Mouse (Mus musculus) gastrocnemius, adult 18-20 months (tissue): Measurements from ENCODE around the gene Tnr. TPM values are rescaled to one million over a fixed set of nuclear protein-coding genes. Genes with fewer than 3 reads are reported as not detected.
A peak's percentile ranks its signal among the peaks of the same experiment; 100 is the strongest.

Experiments
- DNase-seq: peaks from one replicate; pipeline ENCODE4 v3.0.0; 2021; ENCODE audit warnings: low spot score
- total RNA-seq, 2 experiments: library from RNA; stranded (reverse); gene quantifications; 2 replicates each; pipeline ENCODE4 v1.2.3; 2021

The Tnr gene
- total RNA-seq, 2 experiments from 2014 or later = not detected

DNA sequence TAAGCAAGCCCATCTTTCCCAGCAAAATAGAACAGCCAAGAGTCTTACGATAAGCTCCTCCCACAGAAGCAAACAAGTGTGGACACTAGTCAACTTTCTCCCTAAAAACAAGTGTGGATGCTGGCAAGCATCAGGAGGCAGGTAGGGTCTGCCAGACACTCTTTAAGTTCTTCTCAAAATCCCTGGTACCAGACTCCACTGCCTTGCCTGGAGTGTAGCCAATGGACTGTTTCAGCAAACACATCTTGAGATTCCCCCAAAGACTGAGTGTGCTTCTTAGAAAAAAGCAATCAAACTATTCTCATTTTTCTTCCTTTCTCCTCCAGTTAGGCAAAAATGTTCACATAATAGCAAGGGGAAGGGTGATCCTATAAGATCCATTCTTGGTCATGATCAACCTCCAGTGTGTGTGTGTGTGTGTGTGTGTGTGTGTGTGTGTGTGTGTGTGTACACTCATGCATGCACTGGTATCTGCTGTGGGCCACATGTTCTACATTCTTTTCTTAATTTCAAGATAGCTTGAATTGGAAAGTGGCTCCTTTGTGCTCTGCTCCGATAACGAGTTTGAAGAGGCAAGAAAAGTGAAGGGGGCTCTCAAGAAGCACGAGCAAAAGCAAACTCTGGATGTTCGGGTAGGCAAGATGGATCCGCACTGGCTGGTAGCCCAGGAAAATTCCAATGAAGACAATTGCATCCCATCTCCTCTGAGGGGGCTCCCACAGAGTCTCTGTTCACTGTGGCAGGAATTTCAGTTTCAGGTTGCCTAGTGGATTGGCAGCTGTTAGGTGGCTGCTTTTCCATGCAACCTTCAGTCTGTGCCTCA is 346.3 kb downstream of the Tnr start:
- DNase-seq = no peak

GRCm38 (mm10) chr1:159872866-159873265 is 349.3 kb downstream of the Tnr start:
- no peak for DNase-seq

DNA sequence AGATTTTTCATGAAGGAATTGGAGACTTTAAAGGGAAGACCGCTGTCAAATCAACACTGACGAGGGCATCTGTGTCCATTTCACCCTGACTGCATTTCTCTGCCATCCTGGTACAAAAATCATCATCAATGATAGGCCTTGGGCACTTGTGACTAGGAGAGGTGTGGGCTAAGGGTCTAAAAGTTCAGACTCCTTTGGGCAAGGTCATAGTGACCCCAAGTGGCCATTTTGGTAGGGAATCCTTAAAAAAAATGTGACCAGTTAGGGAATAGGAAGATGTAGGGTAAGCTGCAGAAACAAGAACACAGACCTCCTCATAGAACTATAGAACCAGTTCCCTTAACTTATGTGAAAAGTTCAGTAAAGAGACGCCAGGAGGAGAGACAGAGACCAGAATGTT is 355.1 kb downstream of the Tnr start:
- no peak for DNase-seq

GRCm38 (mm10) chr1:159879866-159880265 is 356.3 kb downstream of the Tnr start:
- no peak for DNase-seq

DNA sequence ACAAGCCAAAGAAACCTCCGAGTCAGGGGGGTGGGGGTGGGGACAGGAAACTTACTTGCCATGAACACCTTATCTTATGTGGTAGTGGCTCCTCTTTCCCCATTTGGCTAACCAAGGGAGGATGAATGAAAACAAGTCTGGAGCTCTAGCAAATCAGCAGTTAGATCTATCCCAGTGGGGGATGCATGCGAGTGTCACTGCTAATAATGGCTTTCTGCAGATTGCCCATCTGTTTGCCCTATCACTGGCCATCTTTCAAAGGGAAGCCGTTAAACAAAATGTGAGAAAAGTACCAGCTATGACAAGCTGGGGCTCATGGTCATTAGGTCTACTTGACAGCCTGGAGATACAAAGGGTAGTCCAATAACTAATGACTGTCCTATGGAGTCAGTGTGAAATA is 361.9 kb downstream of the Tnr start:
- DNase-seq = no peak

GRCm38 (mm10) chr1:159888611-159889010 is 365.0 kb downstream of the Tnr start:
- DNase-seq = no peak

DNA sequence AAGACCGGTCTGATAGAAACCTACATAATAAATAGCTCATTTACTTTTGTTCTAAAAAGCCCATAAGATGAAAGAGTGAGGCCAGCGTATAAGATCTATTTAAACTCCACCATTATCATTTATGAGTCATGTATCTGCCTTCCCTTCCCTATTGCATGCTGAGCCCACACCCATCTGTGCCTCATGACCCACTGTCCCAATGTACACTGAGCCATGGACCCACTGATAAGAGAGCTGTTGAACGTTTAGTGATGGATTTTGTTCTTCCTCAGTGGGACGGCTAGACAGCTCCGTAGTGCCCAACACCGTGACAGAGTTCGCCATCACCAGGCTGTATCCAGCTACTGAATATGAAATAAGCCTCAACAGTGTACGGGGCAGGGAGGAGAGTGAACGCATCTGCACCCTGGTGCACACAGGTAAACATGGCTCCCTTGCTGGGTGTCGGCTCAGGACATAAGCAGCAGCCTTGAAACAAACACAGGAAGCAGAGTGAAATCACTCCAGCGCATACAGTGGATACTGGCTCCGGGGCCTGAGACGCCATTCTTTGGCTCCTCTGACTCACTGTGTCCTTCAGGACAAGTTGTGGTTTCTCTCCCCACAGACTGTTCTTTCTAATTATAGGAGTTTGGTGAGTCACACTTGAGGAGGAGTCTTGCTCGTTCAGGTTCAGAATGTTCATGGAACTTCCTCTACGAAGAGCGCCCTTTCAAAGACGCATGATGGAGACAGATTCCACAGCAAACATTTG is 365.6 kb downstream of the Tnr start:
- no peak for DNase-seq

DNA sequence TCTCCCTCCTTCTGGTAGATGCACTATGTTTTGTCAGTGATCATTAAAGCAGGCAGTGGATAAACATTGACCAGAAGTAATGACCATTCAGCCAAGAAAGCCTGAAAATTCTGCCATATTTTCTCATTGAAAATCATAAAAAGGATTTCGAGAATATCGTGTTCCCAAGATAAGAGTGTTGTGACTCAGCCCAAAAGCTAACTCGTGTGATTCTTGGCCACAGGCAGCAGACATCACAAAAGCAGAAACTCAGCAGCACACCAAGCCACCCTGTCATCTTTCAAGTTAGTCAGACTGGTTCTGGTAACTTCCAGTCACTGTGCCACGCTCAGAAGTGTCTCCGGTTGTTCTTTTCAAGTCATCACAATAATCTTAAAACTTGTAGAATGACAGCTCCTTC is 367.0 kb downstream of the Tnr start:
- DNase-seq = no peak

DNA sequence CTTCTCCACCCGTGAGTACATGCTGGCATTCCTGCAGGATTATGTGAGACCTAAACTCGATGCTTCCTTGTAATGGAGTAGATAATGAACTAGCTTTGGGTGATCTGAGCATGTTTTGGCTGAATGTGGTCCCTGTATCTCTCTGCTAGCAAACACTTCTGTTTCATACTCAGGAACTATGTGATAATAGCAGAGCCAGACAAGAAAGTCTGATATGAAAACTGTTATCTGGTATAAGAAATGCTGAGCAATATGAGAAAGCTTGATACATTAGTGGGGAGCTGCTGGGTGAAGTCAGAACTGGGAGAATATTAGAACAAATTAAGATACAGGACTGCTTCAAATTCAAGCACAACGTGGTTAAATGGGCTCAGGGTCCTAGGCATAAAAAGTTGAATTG is 371.5 kb downstream of the Tnr start:
- DNase-seq = no peak

GRCm38 (mm10) chr1:159899991-159900390 is 376.4 kb downstream of the Tnr start:
- no peak for DNase-seq

DNA sequence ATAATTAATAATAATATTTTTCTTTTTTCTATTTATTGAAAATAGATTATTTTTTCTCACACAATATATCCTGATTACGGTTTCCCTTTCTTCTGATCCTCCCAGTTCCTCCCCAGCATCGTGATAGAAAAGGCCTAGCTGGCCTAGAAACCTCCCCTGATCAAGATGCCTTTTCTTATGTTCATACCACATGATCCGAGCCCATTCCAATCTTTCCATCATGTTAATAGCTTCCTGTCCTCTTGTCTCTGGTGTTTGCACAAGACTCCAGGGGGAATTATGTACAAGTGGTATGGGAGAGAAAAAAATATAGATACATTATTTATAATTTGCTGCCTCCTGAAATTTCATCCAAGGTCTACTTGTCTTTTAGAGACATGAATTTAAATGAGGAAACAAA is 377.1 kb downstream of the Tnr start:
- no peak for DNase-seq

GRCm38 (mm10) chr1:159901366-159902119 is 378.0 kb downstream of the Tnr start:
- no peak for DNase-seq

DNA sequence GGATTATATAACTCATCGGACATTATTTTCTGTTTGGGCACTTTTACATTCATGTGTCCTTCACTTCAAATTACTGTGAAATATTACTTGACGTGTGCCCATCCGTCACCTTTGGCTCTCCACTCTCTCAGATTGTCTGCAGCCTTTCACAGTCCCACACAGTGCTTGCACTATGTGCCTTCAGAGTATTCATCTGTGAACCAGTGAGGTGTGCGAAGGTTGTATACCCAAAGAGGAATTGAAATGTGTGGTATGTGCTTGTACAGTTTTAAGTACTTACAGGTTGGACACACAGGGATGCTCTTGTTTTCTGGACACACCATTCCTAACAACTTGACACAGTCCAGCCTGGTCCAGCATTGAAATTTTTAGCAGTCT is 378.5 kb downstream of the Tnr start:
- no peak for DNase-seq

DNA sequence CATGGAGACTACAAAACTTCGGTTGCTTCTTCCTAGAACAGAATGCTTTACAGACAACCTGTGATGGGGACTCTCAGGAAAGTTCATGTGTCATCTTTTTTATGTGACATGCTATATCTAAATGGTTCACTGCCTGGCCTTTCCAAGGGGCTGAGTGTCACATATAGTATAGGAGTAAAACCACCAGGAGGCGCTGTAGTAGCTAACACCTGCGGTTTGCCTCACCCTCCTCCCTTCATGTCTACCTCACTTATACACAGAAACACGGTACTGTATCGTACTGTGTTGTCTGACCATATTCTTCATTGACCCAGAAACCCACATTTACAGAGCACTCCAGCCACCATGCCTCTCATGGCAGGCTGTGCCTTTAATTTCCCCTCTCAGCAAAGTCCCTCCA is 387.4 kb downstream of the Tnr start:
- peak; percentile 63 for DNase-seq

- DNase-seq = no peak
Observed at GRCm38 (mm10) chr1:159914726-159915125, 391.2 kb downstream of the Tnr start.

DNA sequence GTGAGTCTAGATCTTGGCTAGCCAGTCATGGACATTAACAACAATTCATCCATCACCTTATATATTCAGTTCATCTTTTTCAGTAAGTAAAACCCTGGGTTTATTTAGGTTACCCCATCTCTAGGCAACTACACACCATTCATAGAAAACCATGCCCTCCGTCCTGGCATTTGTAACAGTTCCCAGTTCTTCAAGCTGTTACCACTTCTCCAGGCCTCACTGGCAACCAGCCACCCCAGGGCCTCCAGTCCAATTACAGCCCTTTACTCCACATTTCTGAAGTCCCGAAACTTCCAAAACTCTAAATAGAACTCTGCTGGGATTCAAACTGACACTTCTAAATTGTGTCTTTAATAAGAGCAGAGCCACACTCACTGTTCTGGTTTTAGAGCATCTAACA is 397.0 kb downstream of the Tnr start:
- no peak for DNase-seq

- DNase-seq = peak; percentile 73
Observed at GRCm38 (mm10) chr1:159923010-159923409, 399.4 kb downstream of the Tnr start.

DNA sequence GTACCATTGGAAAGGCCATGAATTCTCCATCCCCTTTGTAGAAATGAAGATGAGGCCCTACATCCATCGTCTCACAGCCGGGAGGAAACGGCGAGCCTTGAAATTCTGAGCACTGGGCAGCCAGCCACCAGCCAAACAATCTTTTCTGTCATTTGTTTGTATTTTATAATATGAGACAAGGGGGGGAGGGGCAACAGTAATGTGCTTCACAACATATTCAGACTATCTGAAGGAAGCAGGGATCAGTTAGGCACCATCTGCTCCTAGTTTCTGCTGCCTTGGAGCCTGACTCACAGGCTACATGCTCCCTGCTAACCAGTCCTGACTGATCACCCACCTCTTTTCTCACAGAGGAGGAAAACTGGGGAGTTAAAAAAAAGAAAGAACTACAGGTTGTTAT is 400.5 kb downstream of the Tnr start:
- no peak for DNase-seq

- DNase-seq = no peak
Observed at GRCm38 (mm10) chr1:159924684-159925083, 401.1 kb downstream of the Tnr start.

- peak; percentile 48 for DNase-seq
Observed at GRCm38 (mm10) chr1:159928681-159929335, 405.2 kb downstream of the Tnr start.

- DNase-seq = no peak
Observed at GRCm38 (mm10) chr1:159932092-159932491, 408.5 kb downstream of the Tnr start.

DNA sequence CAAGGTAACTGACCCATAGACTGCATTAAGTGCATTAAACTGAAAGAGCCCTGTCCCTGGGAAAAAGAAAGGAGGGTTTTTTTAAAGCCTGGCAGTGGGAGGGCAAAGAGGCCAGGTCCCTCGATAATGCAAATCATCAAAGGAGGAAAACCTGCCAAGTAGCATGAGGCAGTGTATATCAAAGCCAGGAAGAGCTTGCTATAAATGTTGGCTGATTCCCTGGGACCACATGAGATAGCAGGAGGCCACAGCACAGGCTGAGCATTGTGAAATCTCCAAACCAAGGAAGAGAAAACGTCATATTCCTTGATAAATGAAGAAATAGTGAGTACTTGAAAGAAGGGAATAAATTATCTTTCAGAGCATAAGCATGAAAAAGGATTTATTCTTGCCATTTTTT is 409.0 kb downstream of the Tnr start:
- DNase-seq = no peak
